18 mouse cellular contexts compared by ENCODE assay signal in the genomic region with DNA sequence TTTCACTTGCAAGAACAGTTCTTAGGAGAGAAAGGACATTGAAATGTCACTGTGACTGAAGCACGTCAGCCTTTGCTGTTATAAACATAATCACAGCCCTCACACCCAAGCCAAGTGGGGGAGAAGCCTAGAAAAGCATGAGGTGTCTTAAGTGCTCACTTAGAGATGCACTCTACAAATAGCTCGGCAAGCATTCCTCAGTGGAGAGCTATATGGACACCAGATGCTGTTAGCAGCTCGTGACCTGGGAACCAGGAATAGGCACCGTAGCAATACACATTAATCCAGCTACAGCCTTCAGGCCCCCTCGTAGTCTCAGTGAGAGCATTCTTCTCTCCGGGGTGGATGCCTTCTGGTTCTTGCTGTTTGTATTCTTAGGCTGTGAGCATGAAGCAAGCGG.
A peak's percentile ranks its signal among the peaks of the same experiment; 100 is the strongest.
DNase-seq lines count a peak whose midpoint lies in the region; ATAC-seq and TF ChIP-seq lines count a peak whose summit lies in the region.
"Had no signal": no experiment of that assay in that cellular context is flagged by ENCODE, and none has a peak within 500 bp of the region (broad histone marks: within the 10 kb centered on the region; RNA-seq: fewer than 3 reads in every experiment).

No protein-coding gene starts in this region.

- no peaks in the 10 kb centered on the region for H3K27me3 ChIP-seq in heart, adult 2 months (ENCODE audit: control insufficient read depth, insufficient read depth, low read length)
- no peaks in the 10 kb centered on the region for H3K27me3 ChIP-seq in heart, embryonic 13.5 days (replicated peaks)
- H3K27me3 ChIP-seq in limb, embryonic 14.5 days (ENCODE audit: control insufficient read depth, insufficient read depth, low read length), result no peaks in the 10 kb centered on the region
- H3K27me3 ChIP-seq: forebrain, embryonic 12.5 days had no signal

- intact Hi-C loops in heart, postnatal 25 days (cut with DNase I), result no loop called here
- intact Hi-C loops in heart, adult 2 months (cut with DNase I), result no loop called here

- TF ChIP-seq POLR2A in heart, adult 2 months (IDR thresholded peaks at IDR 0.05; ENCODE audit: insufficient read depth, low read depth, low read length), result peak; percentile 35; the same call in 1 of the 2 replicates
- TF ChIP-seq POLR2A in limb, embryonic 14.5 days (IDR thresholded peaks at IDR 0.05; ENCODE audit: borderline replicate concordance, extremely low read depth, insufficient read depth, insufficient read length), result no peak

- TF ChIP-seq EP300 in heart, adult 2 months (IDR thresholded peaks at IDR 0.05; ENCODE audit: insufficient read depth, low read depth, low read length), result peak; percentile 88

- ATAC-seq in heart, embryonic 13.5 days (ENCODE audit: extremely low read depth, insufficient number of reproducible peaks, low FRiP score, low TSS enrichment), result peak; percentile 43; the same call in 1 of the 2 replicates
- ATAC-seq in limb, embryonic 14.5 days (ENCODE audit: low FRiP score, low read depth), result no peak
- no peak for ATAC-seq in erythroid progenitor cell, adult 5-6 weeks (replicated peaks; ENCODE audit: low FRiP score, poor library complexity, severe bottlenecking)

- peak overlapping the region; percentile 88 for H3K27ac ChIP-seq in heart, adult 2 months
- H3K27ac ChIP-seq in heart, embryonic 13.5 days (replicated peaks), result peak overlapping the region; percentile 92
- H3K27ac ChIP-seq in limb, embryonic 14.5 days (replicated peaks; ENCODE audit: low read depth, low read length), result no peak overlapping the region
- H3K27ac ChIP-seq: forebrain, embryonic 12.5 days; stomach, postnatal 0 days had no signal

- H3K36me3 ChIP-seq in heart, adult 2 months (ENCODE audit: control insufficient read depth, insufficient read depth, low read length), result peaks cover 11% of the 10 kb centered on the region
- H3K36me3 ChIP-seq in heart, embryonic 13.5 days, result no peaks in the 10 kb centered on the region
- H3K36me3 ChIP-seq in limb, embryonic 14.5 days (ENCODE audit: control insufficient read depth, insufficient read depth, low read length), result no peaks in the 10 kb centered on the region
- H3K36me3 ChIP-seq: forebrain, embryonic 12.5 days had no signal

- H3K4me1 ChIP-seq in heart, adult 2 months (ENCODE audit: control insufficient read depth, insufficient read depth, low read length), result peaks cover 4% of the 10 kb centered on the region; the same call in 1 of the 2 replicates
- H3K4me1 ChIP-seq in heart, embryonic 13.5 days, result peaks cover 64% of the 10 kb centered on the region
- H3K4me1 ChIP-seq in limb, embryonic 14.5 days (ENCODE audit: control insufficient read depth, insufficient read depth, low read length), result peaks cover 9% of the 10 kb centered on the region

- H3K79me2 ChIP-seq in heart, adult 2 months (replicated peaks; ENCODE audit: control insufficient read depth, insufficient read depth, low read length), result no peaks in the 10 kb centered on the region

- H3K9me3 ChIP-seq in heart, embryonic 13.5 days, result no peaks in the 10 kb centered on the region
- no peaks in the 10 kb centered on the region for H3K9me3 ChIP-seq in limb, embryonic 14.5 days (ENCODE audit: control insufficient read depth, low read length)
- H3K9me3 ChIP-seq: forebrain, embryonic 12.5 days had no signal

- H3K4me2 ChIP-seq in heart, embryonic 13.5 days, result no peak overlapping the region
- H3K4me2 ChIP-seq in limb, embryonic 14.5 days (replicated peaks; ENCODE audit: low read depth, low read length, severe bottlenecking), result no peak overlapping the region
- H3K4me2 ChIP-seq: forebrain, embryonic 12.5 days; liver, embryonic 11.5 days; midbrain, embryonic 11.5 days had no signal

- TF ChIP-seq CTCF in heart, adult 2 months (IDR thresholded peaks at IDR 0.05), result no peak

- 64% methylated on average over 7 of the region's 7 CpGs for WGBS in heart, adult 2 months
- 28% methylated on average over 7 of the region's 7 CpGs for WGBS in heart, embryonic 13.5 days
- WGBS in limb, embryonic 14.5 days, result 44% methylated on average over 7 of the region's 7 CpGs

- peak; percentile 98 for DNase-seq in heart, adult 11 months
- DNase-seq in heart, postnatal 25 days (ENCODE audit: low spot score), result no peak
- peak in 1 of 2 experiments; percentile 64 for DNase-seq in heart, adult 2 months
- DNase-seq in limb, embryonic 14.5 days (ENCODE audit: low spot score), result peak; percentile 35
- DNase-seq in kidney, postnatal 10 days, result no peak
- DNase-seq: adrenal gland, postnatal 36 days; B cell, adult 2 months; cerebellum, adult 2 months; gastrocnemius, postnatal 14 days; kidney, adult 2 months; kidney, postnatal 36 days; lung, adult 18-20 months had no signal

- no peak overlapping the region for H3K4me3 ChIP-seq in heart, adult 2 months
- H3K4me3 ChIP-seq in heart, embryonic 13.5 days, result no peak overlapping the region
- H3K4me3 ChIP-seq in limb, embryonic 14.5 days (replicated peaks; ENCODE audit: low read length), result no peak overlapping the region
- H3K4me3 ChIP-seq: forebrain, embryonic 12.5 days had no signal

- H3K9ac ChIP-seq in heart, adult 2 months (ENCODE audit: low read depth, low read length), result no peak overlapping the region
- no peak overlapping the region for H3K9ac ChIP-seq in heart, embryonic 13.5 days
- H3K9ac ChIP-seq in limb, embryonic 14.5 days (ENCODE audit: low read depth, low read length, severe bottlenecking), result no peak overlapping the region
- H3K9ac ChIP-seq: forebrain, embryonic 12.5 days had no signal

Comparison
In these comparisons a context has a peak if more than half of its experiments do, and no peak if none do; other contexts are left out.
1. DNase-seq: peak in heart, adult 11 months (single experiment) and limb, embryonic 14.5 days (single experiment); none in heart, postnatal 25 days (single experiment) and kidney, postnatal 10 days (single experiment).